Mouse (Mus musculus): ENCODE measurements around the gene Kctd21.

- TF ChIP-seq POLR2A (IDR thresholded peaks at IDR 0.05; ENCODE audit: insufficient read depth, low read depth, low read length) = no peak
- TF ChIP-seq EP300 (IDR thresholded peaks at IDR 0.05; ENCODE audit: insufficient read depth, low read depth, low read length) = no peak
Measured at GRCm38 (mm10) chr7:97350891-97351290, 18.8 kb downstream of the Kctd21 start.
